Mouse (Mus musculus): ENCODE results near the gene Galnt2. TPM values are rescaled to one million over a fixed set of nuclear protein-coding genes. Genes with fewer than 3 reads are reported as not detected.

Gene Galnt2
- total and polyA plus RNA-seq, 3 experiments, result 11.4 to 64.0 (median 46.9) TPM

- no peak for DNase-seq
Observed at GRCm38 (mm10) chr8:124328259-124328658, 97.1 kb downstream of the Galnt2 start.

GRCm38 (mm10) chr8:124329690-124330089 is 98.5 kb downstream of the Galnt2 start:
- no peak for DNase-seq

GRCm38 (mm10) chr8:124330433-124330832 is 99.2 kb downstream of the Galnt2 start:
- no peak for DNase-seq

- DNase-seq, result peak; percentile 69
Observed at GRCm38 (mm10) chr8:124331094-124331493, 99.9 kb downstream of the Galnt2 start.

- DNase-seq, result no peak
Observed at GRCm38 (mm10) chr8:124331706-124332105, 100.5 kb downstream of the Galnt2 start.

- no peak for DNase-seq
Observed at GRCm38 (mm10) chr8:124336302-124336701, 105.1 kb downstream of the Galnt2 start.

- DNase-seq, result peak; percentile 34
Observed at GRCm38 (mm10) chr8:124339742-124340141, 108.6 kb downstream of the Galnt2 start.

- DNase-seq, result no peak
Observed at GRCm38 (mm10) chr8:124340360-124341068, 109.3 kb downstream of the Galnt2 start.

GRCm38 (mm10) chr8:124343151-124343550 is 112.0 kb downstream of the Galnt2 start:
- DNase-seq, result no peak

- no peak for DNase-seq
Observed at GRCm38 (mm10) chr8:124343991-124344390, 112.8 kb downstream of the Galnt2 start.

- DNase-seq, result no peak
Observed at GRCm38 (mm10) chr8:124345098-124345497, 113.9 kb downstream of the Galnt2 start.

- peak; percentile 49 for DNase-seq
Observed at GRCm38 (mm10) chr8:124346852-124347523, 115.8 kb downstream of the Galnt2 start.

GRCm38 (mm10) chr8:124348087-124348486 is 116.9 kb downstream of the Galnt2 start:
- no peak for DNase-seq

GRCm38 (mm10) chr8:124349663-124350062 is 118.5 kb downstream of the Galnt2 start:
- peak; percentile 82 for DNase-seq

GRCm38 (mm10) chr8:124351636-124352035 is 120.4 kb downstream of the Galnt2 start:
- no peak for DNase-seq

GRCm38 (mm10) chr8:124360911-124361310 is 129.7 kb downstream of the Galnt2 start:
- DNase-seq, result no peak

- no peak for DNase-seq
Observed at GRCm38 (mm10) chr8:124361773-124362427, 130.7 kb downstream of the Galnt2 start.

GRCm38 (mm10) chr8:124362589-124362988 is 131.4 kb downstream of the Galnt2 start:
- DNase-seq, result no peak

GRCm38 (mm10) chr8:124363337-124363736 is 132.1 kb downstream of the Galnt2 start:
- DNase-seq, result no peak

GRCm38 (mm10) chr8:124368213-124368612 is 137.0 kb downstream of the Galnt2 start:
- DNase-seq, result peak; percentile 60

GRCm38 (mm10) chr8:124370422-124371183 is 139.4 kb downstream of the Galnt2 start:
- no peak for DNase-seq

- no peak for DNase-seq
Observed at GRCm38 (mm10) chr8:124371410-124372123, 140.4 kb downstream of the Galnt2 start.

Measured in adrenal gland, adult 2 months (tissue).